Mouse (Mus musculus): ENCODE measurements at regions not wholly inside any gene's neighbourhood (a gene's known extent, or its start where the extent isn't known, plus 50 kb on each side); places are given as distances from the start of the nearest gene placed in this dataset.

GRCm38 (mm10) chr8:36364567-36365231, 599.1 kb downstream of the Gm19410 start:
- Histone ChIP-seq H3K4me3 (replicated peaks) (no peak overlapping the region), H3K27me3 (replicated peaks) (no peaks in the 10 kb centered on the region), H3K27ac (replicated peaks) (no peak overlapping the region), H3K9me3 (replicated peaks) (no peaks in the 10 kb centered on the region), H3K4me1 (no peaks in the 10 kb centered on the region), H3K36me3 (no peaks in the 10 kb centered on the region), H3K9ac (replicated peaks) (no peak overlapping the region), H3K4me2 (no peak overlapping the region)
- no peak for ATAC-seq (ENCODE audit: low FRiP score)
- WGBS = 62% methylated on average over 6 of the region's 6 CpGs

DNA sequence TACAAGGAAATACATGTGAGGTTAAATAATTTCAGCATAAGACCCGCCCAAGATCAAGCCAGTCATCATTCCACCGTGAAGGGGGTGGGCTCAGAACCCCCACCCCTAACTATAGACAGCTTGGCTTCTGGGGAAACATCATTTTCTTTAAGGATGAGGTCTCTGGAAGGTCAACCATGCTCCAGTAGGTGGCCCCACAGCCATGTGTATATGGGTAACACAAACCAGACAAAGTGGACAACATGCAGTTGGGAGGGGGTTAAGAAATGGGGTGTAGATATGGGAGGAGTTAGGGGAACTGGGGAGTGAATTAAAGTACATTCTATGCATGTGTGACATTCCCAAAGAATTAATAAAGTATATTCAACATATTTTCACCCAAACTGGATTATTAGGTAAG, 600.4 kb downstream of the Gm19410 start:
- no peaks in the 10 kb centered on the region for H3K36me3 ChIP-seq
- no peak for ATAC-seq (ENCODE audit: low FRiP score)
- WGBS = 80% methylated on average over 2 of the region's 2 CpGs
- no peaks in the 10 kb centered on the region for H3K4me1 ChIP-seq
- no peak overlapping the region for H3K4me2 ChIP-seq
- H3K27me3 ChIP-seq (replicated peaks) = no peaks in the 10 kb centered on the region
- H3K27ac ChIP-seq (replicated peaks) = no peak overlapping the region
- H3K9ac ChIP-seq (replicated peaks) = no peak overlapping the region
- H3K4me3 ChIP-seq (replicated peaks) = no peak overlapping the region
- H3K9me3 ChIP-seq (replicated peaks) = no peaks in the 10 kb centered on the region

DNA sequence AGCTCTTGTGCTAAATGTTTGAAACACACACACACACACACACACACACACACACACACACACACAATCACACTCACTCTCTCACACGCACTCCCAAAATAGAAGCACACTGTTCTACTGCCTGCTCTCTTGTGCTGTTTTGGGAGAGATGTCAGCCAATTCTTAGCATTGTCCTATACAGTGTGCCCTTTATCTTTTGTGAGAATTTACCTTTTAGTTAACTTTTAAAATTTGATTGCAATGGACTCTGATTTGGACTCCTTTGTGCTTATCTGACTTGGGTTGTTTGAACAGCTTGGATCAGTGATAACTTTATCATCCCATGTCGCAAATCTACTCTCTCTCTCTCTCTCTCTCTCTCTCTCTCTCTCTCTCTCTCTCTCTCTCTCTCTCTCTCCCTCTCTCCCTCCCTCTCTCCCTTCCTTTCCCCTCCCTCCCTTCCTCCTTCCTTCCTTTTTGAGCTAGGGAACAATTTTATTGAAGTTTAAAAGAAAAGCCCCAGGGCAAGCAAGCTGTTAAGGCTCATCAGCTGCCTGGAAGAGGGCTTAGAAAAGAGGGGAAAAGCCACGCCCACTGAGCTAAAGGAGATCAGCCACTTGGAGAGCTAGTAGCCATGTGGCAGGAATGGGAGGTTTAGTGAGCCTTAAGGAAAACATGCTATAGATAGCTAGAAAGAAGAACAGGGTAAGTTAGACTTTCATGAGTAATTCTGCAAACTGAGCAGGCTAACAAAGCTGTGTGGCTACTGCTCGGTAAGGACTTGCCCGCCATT, 611.2 kb downstream of the Gm19410 start:
- 80% methylated on average over 5 of the region's 5 CpGs for WGBS
- no peaks in the 10 kb centered on the region for H3K36me3 ChIP-seq
- no peak overlapping the region for H3K9ac ChIP-seq (replicated peaks)
- H3K4me3 ChIP-seq (replicated peaks) = no peak overlapping the region
- no peak overlapping the region for H3K4me2 ChIP-seq
- ATAC-seq (ENCODE audit: low FRiP score) = no peak
- H3K27me3 ChIP-seq (replicated peaks) = no peaks in the 10 kb centered on the region
- H3K4me1 ChIP-seq = no peaks in the 10 kb centered on the region
- H3K27ac ChIP-seq (replicated peaks) = no peak overlapping the region
- H3K9me3 ChIP-seq (replicated peaks) = no peaks in the 10 kb centered on the region

DNA sequence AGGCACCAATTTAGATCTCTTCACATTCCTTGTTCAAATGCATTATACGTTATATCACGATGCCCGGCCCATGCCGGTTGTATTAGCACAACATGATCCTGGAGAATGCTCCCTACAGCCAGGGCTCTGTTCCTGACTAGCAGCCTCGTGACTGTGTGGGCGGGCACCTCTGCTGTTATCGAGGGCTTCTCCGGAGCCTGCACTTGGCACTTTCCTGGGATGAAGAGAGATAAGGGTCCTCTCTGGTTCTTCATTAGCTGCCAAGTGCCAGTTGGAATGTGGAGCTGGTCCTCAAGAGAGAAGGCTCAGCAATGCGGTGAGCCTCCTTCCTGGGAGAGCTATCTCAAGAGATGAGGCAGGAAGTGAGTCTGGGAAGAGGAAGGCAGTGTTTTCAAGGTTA, 598.9 kb upstream of the AI429214 start:
- H3K27ac ChIP-seq (replicated peaks) = no peak overlapping the region
- H3K9ac ChIP-seq (replicated peaks) = no peak overlapping the region
- no peaks in the 10 kb centered on the region for H3K4me1 ChIP-seq
- no peak for ATAC-seq (ENCODE audit: low FRiP score)
- 92% methylated on average over 9 of the region's 9 CpGs for WGBS
- H3K27me3 ChIP-seq (replicated peaks) = no peaks in the 10 kb centered on the region
- no peak overlapping the region for H3K4me2 ChIP-seq
- H3K36me3 ChIP-seq = no peaks in the 10 kb centered on the region
- no peak overlapping the region for H3K4me3 ChIP-seq (replicated peaks)
- H3K9me3 ChIP-seq (replicated peaks) = no peaks in the 10 kb centered on the region

DNA sequence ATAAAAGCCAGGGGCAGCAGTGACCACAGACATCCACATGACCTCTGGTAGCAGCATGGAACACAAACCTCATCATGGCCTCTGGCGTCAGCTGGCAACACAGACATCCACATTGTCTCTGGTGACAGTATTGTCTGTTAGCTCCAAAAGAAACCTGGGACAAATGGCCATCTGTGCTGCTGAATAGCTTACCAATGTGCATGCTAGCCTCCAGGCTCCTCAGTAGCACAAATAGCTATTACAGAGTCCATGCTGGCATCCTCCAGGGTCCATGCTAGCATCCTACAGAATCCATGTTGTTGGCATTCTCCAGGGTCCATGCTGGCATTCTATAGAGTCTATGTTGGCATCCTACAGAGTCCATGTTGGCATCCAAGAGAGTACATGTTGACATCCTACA, 596.9 kb upstream of the AI429214 start:
- no peaks in the 10 kb centered on the region for H3K27me3 ChIP-seq (replicated peaks)
- H3K4me2 ChIP-seq = no peak overlapping the region
- no peak overlapping the region for H3K27ac ChIP-seq (replicated peaks)
- ATAC-seq (ENCODE audit: low FRiP score) = no peak
- H3K36me3 ChIP-seq = no peaks in the 10 kb centered on the region
- no peak overlapping the region for H3K4me3 ChIP-seq (replicated peaks)
- no peaks in the 10 kb centered on the region for H3K4me1 ChIP-seq
- 68% methylated on average over 1 of the region's 1 CpGs for WGBS
- no peak overlapping the region for H3K9ac ChIP-seq (replicated peaks)
- no peaks in the 10 kb centered on the region for H3K9me3 ChIP-seq (replicated peaks)

GRCm38 (mm10) chr8:36406706-36407105, 586.7 kb upstream of the AI429214 start:
- H3K4me1 ChIP-seq = no peaks in the 10 kb centered on the region
- no peak overlapping the region for H3K27ac ChIP-seq (replicated peaks)
- ATAC-seq (ENCODE audit: low FRiP score) = no peak
- no peaks in the 10 kb centered on the region for H3K9me3 ChIP-seq (replicated peaks)
- no peaks in the 10 kb centered on the region for H3K27me3 ChIP-seq (replicated peaks)
- H3K36me3 ChIP-seq = no peaks in the 10 kb centered on the region
- 72% methylated on average over 2 of the region's 2 CpGs for WGBS
- H3K4me3 ChIP-seq (replicated peaks) = no peak overlapping the region
- no peak overlapping the region for H3K4me2 ChIP-seq
- H3K9ac ChIP-seq (replicated peaks) = no peak overlapping the region

Measured in neural tube, embryonic 15.5 days (tissue).